Mouse (Mus musculus) embryonic facial prominence, embryonic 14.5 days (tissue): ENCODE results near the gene Akp3. TPM values are rescaled to one million over a fixed set of nuclear protein-coding genes. Genes with fewer than 3 reads are reported as not detected.
A peak's percentile ranks its signal among the peaks of the same experiment; 100 is the strongest.

Experiments used
- ATAC-seq: fragments of 200-750 bp; cut with Nextera tagmentation; 2 replicates; pipeline ENCODE4 v1.8.0; 2017; ENCODE audit warnings: low read depth, moderate number of reproducible peaks, moderate TSS enrichment
- DNase-seq: peaks from one replicate; pipeline ENCODE4 v3.0.0-alpha.2; 2015; ENCODE audit warnings: low spot score
- H3K27ac ChIP-seq: fragments of 300-500 bp; sonication (generic); replicated peaks from 2 replicates; pipeline ENCODE4 v1.5.1; 2014; ENCODE audit warnings: low read depth, mild to moderate bottlenecking, low read length, moderate library complexity
- H3K27me3 ChIP-seq: fragments of 300-500 bp; sonication (generic); replicated peaks from 2 replicates; pipeline ENCODE4 v1.6.1; 2014; ENCODE audit warnings: low read length; ENCODE audit not compliant: control insufficient read depth, insufficient read depth
- H3K36me3 ChIP-seq: fragments of 300-500 bp; sonication (generic); 2 replicates; pipeline ENCODE4 v1.6.1; 2014; ENCODE audit warnings: low read length, mixed read lengths; ENCODE audit not compliant: control insufficient read depth, insufficient read depth
- H3K4me1 ChIP-seq: fragments of 300-500 bp; sonication (generic); 2 replicates; pipeline ENCODE4 v1.6.1; 2014; ENCODE audit warnings: antibody characterized with exemption, low read length; ENCODE audit not compliant: control insufficient read depth, insufficient read depth
- H3K4me2 ChIP-seq: fragments of 300-500 bp; sonication (generic); 2 replicates; pipeline ENCODE4 v1.6.1; 2014; ENCODE audit warnings: low read depth, mild to moderate bottlenecking, low read length, moderate library complexity, mixed read lengths
- H3K4me3 ChIP-seq: fragments of 300-500 bp; sonication (generic); 2 replicates; pipeline ENCODE4 v1.5.1; 2014; ENCODE audit warnings: low read depth, mild to moderate bottlenecking, low read length
- H3K9ac ChIP-seq: fragments of 300-500 bp; sonication (generic); 2 replicates; pipeline ENCODE4 v1.6.1; 2014; ENCODE audit warnings: low read depth, mild to moderate bottlenecking, low read length, moderate library complexity, mixed read lengths
- H3K9me3 ChIP-seq: fragments of 300-500 bp; sonication (generic); 2 replicates; pipeline ENCODE4 v1.6.1; 2016; ENCODE audit warnings: low read length; ENCODE audit not compliant: control insufficient read depth
- WGBS: fragments of 180-500 bp; shearing (Covaris S2); extraction: QIAGEN DNeasy Blood & Tissue Kit; methylation state at CpG from one replicate; pipeline ENCODE4 v1.1.7; 2014; 5-methylcytosine and 5-hydroxymethylcytosine counted together
- polyA plus RNA-seq: library from polyadenylated mRNA; unstranded; fragments of >200 nt; fragmentation: Nextera tagmentation; extraction: Ambion mirVana; gene quantifications from 2 replicates; pipeline ENCODE4 v1.2.1, GENCODE M21; 2014

Akp3 gene
- polyA plus RNA-seq, 1 experiment from 2014 or later: 0.10 TPM

DNA sequence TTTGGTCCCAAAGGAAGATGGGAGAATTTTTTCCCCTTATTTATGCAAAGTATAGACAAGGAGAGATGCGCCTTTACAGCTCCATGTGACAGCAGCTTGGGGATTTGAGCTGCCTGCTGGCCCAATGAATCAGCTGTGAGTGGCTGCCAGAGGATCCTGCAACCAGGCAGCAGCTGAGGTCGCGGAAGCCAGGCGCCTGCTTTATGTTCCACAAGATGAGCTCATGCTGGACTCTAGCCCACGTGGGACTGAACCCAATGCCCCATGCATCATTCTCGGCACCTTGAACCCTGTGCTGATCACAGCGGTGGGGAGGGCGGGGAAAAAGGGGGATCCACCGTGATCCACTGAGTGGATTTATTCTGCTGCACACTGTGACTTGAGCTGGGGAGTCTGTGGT, 17.7 kb downstream of the Akp3 start:
- H3K27me3 ChIP-seq: no peaks in the 10 kb centered on the region
- no peak overlapping the region for H3K4me3 ChIP-seq
- H3K27ac ChIP-seq: no peak overlapping the region
- H3K36me3 ChIP-seq: no peaks in the 10 kb centered on the region
- ATAC-seq (peak; percentile 57; the same call in 1 of the 2 replicates), DNase-seq (peak; percentile 23)
- H3K9ac ChIP-seq: no peak overlapping the region
- no peak overlapping the region for H3K4me2 ChIP-seq
- H3K4me1 ChIP-seq: no peaks in the 10 kb centered on the region
- H3K9me3 ChIP-seq: no peaks in the 10 kb centered on the region
- WGBS: 75% methylated on average over 9 of the region's 9 CpGs

DNA sequence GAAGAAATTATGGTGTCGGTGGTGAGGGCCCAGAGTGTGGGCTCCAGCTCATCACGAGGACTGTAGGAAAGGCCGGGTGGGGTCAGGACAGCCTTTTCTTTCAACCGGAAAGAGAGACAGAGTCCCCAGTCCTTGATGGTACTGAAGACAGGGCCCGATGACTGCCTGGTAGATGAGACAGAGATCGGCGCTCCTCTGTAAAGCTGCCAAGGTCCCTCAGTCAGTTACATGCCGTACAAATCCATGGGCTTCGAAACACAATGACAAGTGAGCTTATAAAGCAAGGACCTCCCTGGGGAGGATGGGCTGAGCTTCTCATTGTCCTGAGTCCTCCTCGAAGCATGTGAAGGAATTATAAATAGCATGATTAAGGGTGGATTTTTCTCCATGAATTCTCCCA, 18.4 kb downstream of the Akp3 start:
- no peak for DNase-seq
- no peaks in the 10 kb centered on the region for H3K4me1 ChIP-seq
- H3K9ac ChIP-seq: no peak overlapping the region
- ATAC-seq: no peak
- no peaks in the 10 kb centered on the region for H3K27me3 ChIP-seq
- no peak overlapping the region for H3K4me3 ChIP-seq
- WGBS: 80% methylated on average over 10 of the region's 10 CpGs
- H3K36me3 ChIP-seq: no peaks in the 10 kb centered on the region
- H3K4me2 ChIP-seq: no peak overlapping the region
- no peak overlapping the region for H3K27ac ChIP-seq
- no peaks in the 10 kb centered on the region for H3K9me3 ChIP-seq

DNA sequence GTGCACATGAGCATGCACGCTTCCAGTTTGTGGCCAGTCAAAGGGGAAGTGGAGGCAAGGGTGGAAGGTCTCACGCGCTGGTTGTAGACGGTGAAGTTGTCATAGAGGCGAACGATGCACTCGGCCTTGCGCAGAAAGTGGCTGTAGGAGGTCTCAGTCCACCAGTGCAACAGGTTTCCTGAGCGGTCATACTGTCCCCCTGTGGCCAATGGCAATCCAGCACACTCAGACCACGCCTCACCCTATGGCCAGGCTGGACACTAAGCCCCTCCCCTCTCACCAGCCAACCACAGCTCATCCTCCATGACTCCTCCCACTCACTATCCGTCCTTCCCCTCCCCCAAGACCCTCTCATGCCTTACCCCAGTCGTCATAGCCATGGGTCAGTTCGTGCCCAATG, 24.6 kb downstream of the Akp3 start:
- Histone ChIP-seq H3K9ac (no peak overlapping the region), H3K27me3 (peaks cover 53% of the 10 kb centered on the region), H3K36me3 (no peaks in the 10 kb centered on the region), H3K27ac (no peak overlapping the region), H3K4me3 (no peak overlapping the region), H3K9me3 (no peaks in the 10 kb centered on the region), H3K4me2 (no peak overlapping the region), H3K4me1 (no peaks in the 10 kb centered on the region; the same call in 1 of the 2 replicates)
- ATAC-seq (no peak), DNase-seq (no peak)
- WGBS: 27% methylated on average over 13 of the region's 13 CpGs

DNA sequence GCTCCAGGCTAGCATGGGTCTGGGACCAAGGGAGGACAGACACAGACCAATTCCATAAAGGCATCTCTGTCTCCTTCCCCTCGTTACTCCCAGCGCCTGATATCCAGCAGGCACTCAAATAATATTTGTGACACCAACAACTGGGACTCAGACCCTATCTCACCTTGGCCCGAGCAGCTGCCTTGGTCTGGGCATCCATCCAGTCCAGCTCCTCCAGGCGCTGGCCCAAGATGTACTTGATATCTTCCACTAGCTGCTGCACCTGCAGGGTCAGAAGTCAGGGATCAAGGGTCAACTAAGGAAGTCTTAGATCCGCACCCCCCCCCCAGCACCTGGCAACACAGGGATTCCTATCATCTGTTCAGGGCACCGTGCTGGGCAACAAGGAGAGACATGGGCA, 26.5 kb downstream of the Akp3 start:
- H3K9me3 ChIP-seq: no peaks in the 10 kb centered on the region
- no peak overlapping the region for H3K4me2 ChIP-seq
- no peak overlapping the region for H3K4me3 ChIP-seq
- no peak overlapping the region for H3K27ac ChIP-seq
- no peak overlapping the region for H3K9ac ChIP-seq
- peaks cover 72% of the 10 kb centered on the region for H3K27me3 ChIP-seq
- 78% methylated on average over 6 of the region's 6 CpGs for WGBS
- no peaks in the 10 kb centered on the region; the same call in 1 of the 2 replicates for H3K4me1 ChIP-seq
- DNase-seq (no peak), ATAC-seq (no peak)
- H3K36me3 ChIP-seq: no peaks in the 10 kb centered on the region

DNA sequence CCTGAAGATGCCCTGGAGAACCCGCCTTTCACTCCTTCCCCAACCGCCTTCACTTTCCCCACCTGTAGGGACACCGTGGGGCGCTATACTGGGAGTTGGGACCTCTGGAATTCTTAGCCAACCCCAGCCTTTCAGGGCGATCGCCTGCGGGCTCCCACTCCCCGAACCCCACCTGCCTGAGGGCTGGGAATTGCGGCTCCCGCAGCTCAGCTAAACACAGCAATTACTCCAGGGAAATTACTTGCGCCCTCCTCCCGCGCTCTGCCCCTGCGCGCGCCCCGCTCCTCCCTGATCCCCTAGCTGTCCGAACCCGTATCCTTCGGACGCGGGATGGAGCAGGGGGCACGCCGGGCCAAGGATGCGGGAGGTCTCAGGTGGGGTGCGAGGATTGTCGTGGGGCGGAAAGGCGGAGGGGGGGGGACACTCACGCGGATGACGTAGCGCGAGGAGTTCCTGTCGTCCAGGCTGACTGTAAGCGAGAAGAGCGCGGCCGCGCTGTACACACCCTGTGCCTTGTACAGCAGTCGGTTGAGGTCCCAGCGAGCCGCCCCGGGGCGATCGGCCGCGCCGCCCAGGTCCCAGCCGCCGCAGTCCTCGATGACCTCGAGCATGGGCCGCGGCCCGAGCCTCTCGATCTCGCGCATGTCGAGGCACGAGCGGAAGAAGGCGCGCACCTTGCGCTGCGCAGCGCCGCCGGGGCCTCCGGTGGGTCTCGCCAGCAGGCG, 29.2 kb downstream of the Akp3 start:
- under 1% methylated on average over 30 of the region's 72 CpGs for whole genome bisulfite sequencing
- DNase-seq (no peak), ATAC-seq (no peak)
- Histone ChIP-seq H3K27ac (no peak overlapping the region), H3K36me3 (no peaks in the 10 kb centered on the region), H3K4me2 (peak overlapping the region; percentile 65), H3K4me3 (peak overlapping the region; percentile 40), H3K27me3 (peaks cover 96% of the 10 kb centered on the region), H3K9me3 (no peaks in the 10 kb centered on the region), H3K4me1 (no peaks in the 10 kb centered on the region; the same call in 1 of the 2 replicates), H3K9ac (peak overlapping the region; percentile 48)

DNA sequence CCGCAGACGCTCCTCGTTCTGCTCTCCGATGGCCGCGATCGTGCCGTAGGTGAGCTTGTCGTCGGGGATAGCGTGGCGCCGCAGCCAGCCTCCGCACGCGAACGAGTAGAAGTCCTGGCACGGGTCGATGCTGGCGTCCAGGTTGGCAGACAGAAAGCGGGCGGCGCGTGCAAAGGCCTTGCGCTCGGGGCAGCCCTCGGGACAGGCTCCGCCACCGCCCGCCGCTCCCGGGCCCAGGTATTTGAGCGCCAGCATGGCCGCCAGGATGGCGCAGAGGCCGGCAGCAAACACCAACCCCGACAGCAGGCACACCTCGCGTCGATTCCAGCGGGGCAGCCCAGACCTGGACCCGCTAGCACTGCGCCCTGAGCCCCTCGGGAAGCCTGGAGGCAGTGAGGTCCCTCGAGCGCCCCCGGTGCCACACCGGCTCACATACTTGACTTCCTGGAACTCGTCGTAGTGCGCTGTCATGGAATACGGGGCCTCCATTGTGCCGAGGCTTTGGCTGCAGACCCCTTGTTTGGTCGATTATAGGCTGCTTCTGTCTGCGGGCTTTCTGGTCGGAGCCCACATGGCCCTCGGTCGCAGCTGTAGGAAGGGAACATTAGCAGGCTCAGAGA, 29.8 kb downstream of the Akp3 start:
- Histone ChIP-seq H3K4me2 (peak overlapping the region; percentile 65), H3K36me3 (no peaks in the 10 kb centered on the region), H3K27me3 (peaks cover 96% of the 10 kb centered on the region), H3K4me1 (no peaks in the 10 kb centered on the region; the same call in 1 of the 2 replicates), H3K4me3 (peak overlapping the region; percentile 40), H3K9ac (peak overlapping the region; percentile 48), H3K9me3 (no peaks in the 10 kb centered on the region), H3K27ac (no peak overlapping the region)
- DNase-seq (no peak), ATAC-seq (no peak)
- 1% methylated on average over 20 of the region's 58 CpGs for WGBS

DNA sequence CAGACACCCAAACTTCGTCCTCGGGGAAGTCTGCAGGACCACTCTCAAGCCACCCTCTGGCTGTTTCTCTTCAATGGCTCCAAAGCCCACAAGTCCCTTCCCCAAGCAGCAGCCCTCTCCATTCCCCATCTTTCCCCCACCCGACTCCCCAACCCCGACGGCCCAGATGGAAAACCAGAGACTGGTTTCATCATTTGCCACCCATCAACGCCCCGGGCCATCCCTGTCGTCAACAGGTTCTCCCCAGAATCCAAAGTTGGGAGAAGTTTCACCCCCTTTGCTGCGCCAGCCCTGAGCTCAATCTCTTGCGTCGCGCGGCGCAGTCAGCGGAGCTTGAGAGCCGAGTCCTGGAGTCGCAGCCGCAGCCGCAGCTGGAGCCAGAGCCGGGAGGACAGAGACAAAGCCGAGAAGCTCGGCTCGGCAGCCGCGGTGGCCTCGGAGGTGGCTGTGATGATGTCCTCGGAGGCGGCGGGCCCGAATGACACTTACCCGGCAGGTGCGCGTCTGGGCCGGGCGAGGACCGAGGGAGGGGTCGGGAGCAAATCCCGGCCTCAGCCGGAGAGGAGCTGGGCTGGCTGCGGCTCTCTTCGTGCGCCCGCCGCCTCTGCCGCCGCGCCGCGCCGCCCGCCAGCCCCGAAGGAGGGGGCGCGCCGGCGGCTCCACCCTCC, 30.9 kb downstream of the Akp3 start:
- Histone ChIP-seq H3K27ac (no peak overlapping the region), H3K9ac (peak overlapping the region; percentile 42), H3K4me3 (peak overlapping the region; percentile 40), H3K27me3 (peaks cover 86% of the 10 kb centered on the region), H3K4me2 (peak overlapping the region; percentile 72), H3K36me3 (no peaks in the 10 kb centered on the region), H3K4me1 (no peaks in the 10 kb centered on the region; the same call in 1 of the 2 replicates), H3K9me3 (no peaks in the 10 kb centered on the region)
- DNase-seq (peak; percentile 42), ATAC-seq (peak; percentile 56; the same call in 1 of the 2 replicates)
- WGBS: 1% methylated on average over 30 of the region's 56 CpGs

DNA sequence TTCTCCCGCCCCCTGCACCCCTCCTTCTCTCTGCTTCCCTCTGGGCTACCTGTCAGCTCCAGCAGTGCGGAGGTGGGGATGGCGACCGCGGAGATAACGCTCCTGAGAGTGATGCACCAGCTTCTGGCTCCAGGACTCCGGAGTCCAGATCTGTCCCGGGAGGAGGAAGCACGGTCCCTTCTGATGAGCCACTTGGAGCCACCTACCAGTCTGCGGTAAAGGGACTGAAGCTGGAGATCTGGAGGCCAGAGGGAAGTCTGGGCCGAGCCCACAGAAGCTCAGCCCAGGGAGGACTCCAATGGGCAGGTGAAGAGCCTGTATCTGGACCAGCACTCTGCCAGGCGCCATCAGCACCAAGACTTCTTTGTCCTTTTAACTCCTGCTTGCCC, 31.4 kb downstream of the Akp3 start, which contains the start of gene Ecel1:
Gene Ecel1, minus strand, starts transcription at position 323 of the 389 bp plus-strand sequence.
- DNase-seq: no peak

More for the DNA sequence above, 31.4 kb downstream of the Akp3 start, which contains the start of gene Ecel1:
- WGBS: 4% methylated on average over 11 of the region's 12 CpGs
- Histone ChIP-seq H3K9me3 (no peaks in the 10 kb centered on the region), H3K4me2 (peak within 1 kb of the TSS; percentile 72), H3K4me3 (peak within 1 kb of the TSS; percentile 40), H3K27ac (no peak within 1 kb of the TSS), H3K36me3 (no peaks in the 10 kb centered on the region), H3K27me3 (peaks cover 82% of the 10 kb centered on the region), H3K9ac (peak within 1 kb of the TSS; percentile 42), H3K4me1 (no peaks in the 10 kb centered on the region; the same call in 1 of the 2 replicates)
- 0 out of 2 replicates have a peak, but pooled peaks have one; percentile 2 for ATAC-seq
